Mouse (Mus musculus): ENCODE results near the gene Rpusd4. TPM values are rescaled to one million over a fixed set of nuclear protein-coding genes. Genes with fewer than 3 reads are reported as not detected.

The Rpusd4 gene
- polyA plus RNA-seq, 1 experiment = 0.07 TPM

DNA sequence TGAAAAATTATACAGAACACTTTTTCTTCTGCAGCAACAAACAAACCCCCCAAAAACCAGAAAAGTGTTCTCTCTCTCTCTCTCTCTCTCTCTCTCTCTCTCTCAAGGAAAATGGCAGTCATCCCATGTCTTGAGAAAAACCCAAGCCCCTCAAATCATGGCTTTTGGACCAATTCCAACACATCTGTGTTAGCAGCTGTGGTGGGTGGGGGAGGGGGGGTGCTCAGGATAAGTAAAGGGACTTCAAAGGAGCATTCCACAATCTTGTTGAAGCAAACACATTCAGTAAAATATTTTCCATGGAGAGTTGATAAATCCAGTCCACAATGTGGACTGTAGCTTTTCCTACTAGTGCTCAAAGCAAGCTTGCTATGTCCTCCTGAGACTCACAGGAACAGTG, 18.2 kb upstream of the Rpusd4 start:
- H3K9me3 ChIP-seq (ENCODE audit: control insufficient read depth, low read length) = no peaks in the 10 kb centered on the region
- no peaks in the 10 kb centered on the region for H3K27me3 ChIP-seq (ENCODE audit: control insufficient read depth)
- TF ChIP-seq GATA1 (IDR thresholded peaks at IDR 0.05; ENCODE audit: low read length) (no peak), TAL1 (IDR thresholded peaks at IDR 0.05; ENCODE audit: low read length) (no peak)
- H3K4me1 ChIP-seq (ENCODE audit: control insufficient read depth) = no peaks in the 10 kb centered on the region
- H3K36me3 ChIP-seq (ENCODE audit: control insufficient read depth) = no peaks in the 10 kb centered on the region
- H3K4me3 ChIP-seq (replicated peaks) = no peak overlapping the region

DNA sequence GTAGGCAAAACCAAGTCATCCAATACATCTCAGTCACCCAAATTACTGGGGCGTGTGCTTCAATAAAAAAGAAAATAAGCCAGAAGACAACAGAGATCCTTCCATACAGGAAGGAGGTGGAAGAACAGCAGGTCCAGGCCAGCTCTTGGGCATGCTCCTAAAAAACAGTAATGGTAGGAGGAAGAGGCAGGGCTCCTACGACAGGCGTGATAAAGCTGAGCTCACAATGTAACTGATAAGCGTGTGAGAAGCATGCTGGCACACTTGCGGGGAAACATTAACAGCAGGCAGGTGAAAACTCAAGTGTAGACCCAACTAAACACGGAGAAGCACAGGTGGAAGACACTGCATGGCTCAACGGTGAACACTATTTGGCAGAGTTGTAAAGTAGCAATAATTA, 10.3 kb upstream of the Rpusd4 start:
- Histone ChIP-seq H3K9me3 (ENCODE audit: control insufficient read depth, low read length) (no peaks in the 10 kb centered on the region), H3K27me3 (ENCODE audit: control insufficient read depth) (no peaks in the 10 kb centered on the region), H3K36me3 (ENCODE audit: control insufficient read depth) (no peaks in the 10 kb centered on the region; the same call in 1 of the 2 replicates), H3K4me3 (replicated peaks) (no peak overlapping the region), H3K4me1 (ENCODE audit: control insufficient read depth) (peaks cover 13% of the 10 kb centered on the region)
- TF ChIP-seq TAL1 (IDR thresholded peaks at IDR 0.05; ENCODE audit: low read length) = no peak
- no peak for TF ChIP-seq GATA1 (IDR thresholded peaks at IDR 0.05; ENCODE audit: low read length)

DNA sequence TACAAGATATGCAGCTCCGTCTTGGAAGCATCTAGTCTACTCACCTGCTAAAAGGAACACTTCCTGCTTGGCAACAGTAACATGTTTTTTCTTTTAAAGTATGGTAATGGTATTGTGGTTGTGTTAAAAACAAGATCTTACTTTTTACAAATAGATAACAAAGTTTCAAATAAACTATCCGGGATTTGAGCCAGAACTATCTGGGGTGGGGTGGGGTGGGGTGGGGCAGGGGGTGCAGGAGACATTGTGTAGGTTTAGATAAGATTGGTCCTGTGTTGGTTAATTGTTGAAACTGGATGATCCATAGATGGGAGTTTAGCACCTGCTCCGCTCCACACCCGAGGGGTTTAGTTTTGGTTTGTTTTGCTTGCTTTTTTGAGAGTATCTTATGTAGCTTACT, 5.2 kb upstream of the Rpusd4 start:
- H3K4me3 ChIP-seq (replicated peaks) = no peak overlapping the region

DNA sequence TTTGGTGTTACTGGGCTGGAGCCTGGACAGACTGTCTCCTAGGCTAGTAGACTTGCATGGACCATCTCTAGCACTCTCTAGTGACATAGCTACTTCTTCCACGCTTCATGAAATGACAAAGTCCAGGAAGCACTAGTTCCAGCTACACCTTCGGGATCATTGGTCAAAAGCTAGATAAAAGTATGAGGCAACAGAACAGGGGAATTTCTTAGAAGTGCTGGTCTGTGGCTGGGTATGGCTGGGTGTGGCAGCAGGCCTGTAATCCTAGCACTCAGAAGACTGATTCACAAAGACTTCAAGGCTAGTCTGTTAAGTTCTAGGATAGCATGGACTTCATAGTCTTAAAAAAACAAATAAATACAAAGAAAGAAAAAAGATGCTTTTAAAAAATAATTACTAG, 4.2 kb upstream of the Rpusd4 start:
- TF ChIP-seq GATA1 (IDR thresholded peaks at IDR 0.05; ENCODE audit: low read length) (no peak), TAL1 (IDR thresholded peaks at IDR 0.05; ENCODE audit: low read length) (no peak)
- H3K36me3 ChIP-seq (ENCODE audit: control insufficient read depth) = no peaks in the 10 kb centered on the region
- no peak overlapping the region for H3K4me3 ChIP-seq (replicated peaks)
- H3K9me3 ChIP-seq (ENCODE audit: control insufficient read depth, low read length) = no peaks in the 10 kb centered on the region
- peaks cover 42% of the 10 kb centered on the region for H3K4me1 ChIP-seq (ENCODE audit: control insufficient read depth)
- H3K27me3 ChIP-seq (ENCODE audit: control insufficient read depth) = no peaks in the 10 kb centered on the region

More for the DNA sequence above, 5.2 kb upstream of the Rpusd4 start:
- Histone ChIP-seq H3K36me3 (ENCODE audit: control insufficient read depth) (no peaks in the 10 kb centered on the region; the same call in 1 of the 2 replicates), H3K4me1 (ENCODE audit: control insufficient read depth) (peaks cover 39% of the 10 kb centered on the region), H3K27me3 (ENCODE audit: control insufficient read depth) (no peaks in the 10 kb centered on the region), H3K9me3 (ENCODE audit: control insufficient read depth, low read length) (no peaks in the 10 kb centered on the region)
- TF ChIP-seq TAL1 (IDR thresholded peaks at IDR 0.05; ENCODE audit: low read length) (no peak), GATA1 (IDR thresholded peaks at IDR 0.05; ENCODE audit: low read length) (no peak)

DNA sequence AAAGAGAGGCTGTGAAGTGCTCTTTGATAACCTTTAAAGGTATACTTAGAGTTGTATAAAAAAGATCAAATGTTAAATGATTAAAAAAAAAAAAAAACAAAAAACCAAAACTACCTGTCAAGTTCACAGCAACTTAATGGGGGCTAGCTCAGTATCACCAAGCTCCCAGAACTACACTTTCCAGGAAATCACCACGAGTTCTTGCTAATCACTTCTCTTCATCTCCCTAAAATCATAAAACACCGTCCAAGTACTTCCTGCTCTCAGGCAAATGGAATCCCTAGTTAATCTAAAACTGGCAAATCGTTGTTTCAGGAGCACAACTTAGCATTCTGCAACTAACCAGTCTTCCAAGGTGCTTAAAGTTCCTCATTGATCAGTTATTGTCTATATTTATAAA, 3.2 kb upstream of the Rpusd4 start:
- Histone ChIP-seq H3K4me3 (replicated peaks) (no peak overlapping the region), H3K36me3 (ENCODE audit: control insufficient read depth) (peaks cover 2% of the 10 kb centered on the region; the same call in 1 of the 2 replicates), H3K27me3 (ENCODE audit: control insufficient read depth) (no peaks in the 10 kb centered on the region), H3K4me1 (ENCODE audit: control insufficient read depth) (peaks cover 49% of the 10 kb centered on the region), H3K9me3 (ENCODE audit: control insufficient read depth, low read length) (no peaks in the 10 kb centered on the region)
- TF ChIP-seq TAL1 (IDR thresholded peaks at IDR 0.05; ENCODE audit: low read length) (no peak), GATA1 (IDR thresholded peaks at IDR 0.05; ENCODE audit: low read length) (no peak)

DNA sequence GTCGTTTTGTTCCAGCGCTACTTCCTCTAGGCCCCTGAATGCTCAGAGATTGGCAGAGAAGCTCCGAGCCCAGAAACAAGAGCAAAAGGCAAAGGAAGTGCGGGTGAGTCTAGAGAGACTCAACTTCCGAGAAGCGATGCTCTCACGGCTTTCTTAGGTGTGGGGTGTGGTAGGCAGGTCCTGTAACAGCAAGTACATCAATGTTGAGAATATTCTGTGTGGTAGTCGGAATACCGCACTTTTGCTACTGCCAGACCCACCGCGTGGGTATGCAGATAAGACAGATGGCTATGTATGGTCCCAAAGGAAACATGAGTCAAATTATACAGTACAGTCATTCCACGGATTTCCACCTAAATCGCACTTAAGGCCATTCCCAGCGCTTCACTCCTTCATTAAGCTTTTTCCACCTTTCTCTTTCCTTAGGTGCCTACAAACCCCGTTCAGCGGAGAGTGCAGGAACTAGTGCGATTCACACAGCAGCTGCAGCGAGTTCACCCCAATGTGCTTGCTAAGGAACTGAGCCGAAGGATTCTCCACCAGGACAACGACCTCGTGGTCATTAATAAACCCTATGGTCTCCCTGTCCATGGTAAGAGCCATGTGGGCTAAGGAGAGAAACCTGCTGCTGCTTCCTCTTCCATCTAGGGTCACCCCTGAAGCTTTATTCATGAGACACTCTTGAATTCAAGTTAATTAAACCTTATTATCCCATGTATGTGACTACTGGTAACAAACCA, 481 bp downstream of the Rpusd4 start:
- peak overlapping the region; percentile 92 for H3K4me3 ChIP-seq (replicated peaks)
- TF ChIP-seq GATA1 (IDR thresholded peaks at IDR 0.05; ENCODE audit: low read length) (no peak), TAL1 (IDR thresholded peaks at IDR 0.05; ENCODE audit: low read length) (no peak)
- peaks cover 51% of the 10 kb centered on the region for H3K4me1 ChIP-seq (ENCODE audit: control insufficient read depth)
- H3K27me3 ChIP-seq (ENCODE audit: control insufficient read depth) = no peaks in the 10 kb centered on the region
- H3K36me3 ChIP-seq (ENCODE audit: control insufficient read depth) = peaks cover 26% of the 10 kb centered on the region
- no peaks in the 10 kb centered on the region for H3K9me3 ChIP-seq (ENCODE audit: control insufficient read depth, low read length)

DNA sequence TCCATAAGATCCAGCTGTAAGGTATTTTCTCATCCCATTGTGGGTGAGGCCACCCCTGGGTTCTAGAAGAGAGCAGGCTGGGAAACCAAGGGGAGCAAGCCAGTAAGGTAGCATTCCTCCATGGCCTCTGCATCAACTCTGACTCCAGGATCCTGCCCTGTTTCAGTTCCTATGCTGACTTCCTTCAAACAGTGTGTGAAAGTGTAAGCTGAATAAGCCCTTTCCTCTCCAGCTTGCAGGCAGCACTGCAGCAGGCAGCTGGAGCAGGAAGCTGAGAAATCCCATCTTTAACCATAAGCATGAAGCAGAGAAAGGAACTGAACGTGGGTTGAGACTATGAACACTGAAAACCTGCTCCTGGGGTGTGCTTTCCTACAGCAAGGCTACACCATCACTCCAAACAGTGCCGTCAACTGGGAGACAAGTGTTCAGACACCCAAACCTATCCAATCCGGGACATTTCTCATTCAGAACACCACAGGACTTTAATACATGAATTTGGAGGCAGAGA, 10.2 kb downstream of the Rpusd4 start:
- Histone ChIP-seq H3K36me3 (ENCODE audit: control insufficient read depth) (peaks cover 42% of the 10 kb centered on the region), H3K4me1 (ENCODE audit: control insufficient read depth) (no peaks in the 10 kb centered on the region), H3K4me3 (replicated peaks) (no peak overlapping the region), H3K27me3 (ENCODE audit: control insufficient read depth) (no peaks in the 10 kb centered on the region), H3K9me3 (ENCODE audit: control insufficient read depth, low read length) (no peaks in the 10 kb centered on the region)
- no peak for TF ChIP-seq GATA1 (IDR thresholded peaks at IDR 0.05; ENCODE audit: low read length)
- TF ChIP-seq TAL1 (IDR thresholded peaks at IDR 0.05; ENCODE audit: low read length) = no peak

DNA sequence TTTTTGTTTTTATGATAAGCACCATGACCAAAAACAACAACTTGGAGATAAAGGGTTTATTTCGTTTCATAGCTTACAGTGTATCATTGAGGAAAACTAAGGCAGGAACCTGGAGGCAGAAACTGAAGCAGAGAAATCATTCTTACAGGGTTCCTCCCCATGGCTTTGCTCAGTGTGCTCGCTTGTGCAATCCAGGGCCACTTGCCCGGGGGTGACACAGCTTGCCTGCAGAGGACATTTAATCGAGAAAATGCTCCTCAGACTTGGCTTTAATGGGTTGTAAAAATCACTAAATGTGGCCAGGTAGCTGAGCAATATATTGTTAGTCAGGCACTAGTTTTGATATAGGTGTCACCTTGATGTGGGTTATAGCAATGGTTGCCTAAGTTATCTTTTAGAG, 10.8 kb downstream of the Rpusd4 start:
- Histone ChIP-seq H3K4me1 (ENCODE audit: control insufficient read depth) (no peaks in the 10 kb centered on the region), H3K27me3 (ENCODE audit: control insufficient read depth) (no peaks in the 10 kb centered on the region), H3K4me3 (replicated peaks) (no peak overlapping the region), H3K36me3 (ENCODE audit: control insufficient read depth) (peaks cover 36% of the 10 kb centered on the region), H3K9me3 (ENCODE audit: control insufficient read depth, low read length) (no peaks in the 10 kb centered on the region)
- no peak for TF ChIP-seq GATA1 (IDR thresholded peaks at IDR 0.05; ENCODE audit: low read length)
- no peak for TF ChIP-seq TAL1 (IDR thresholded peaks at IDR 0.05; ENCODE audit: low read length)

DNA sequence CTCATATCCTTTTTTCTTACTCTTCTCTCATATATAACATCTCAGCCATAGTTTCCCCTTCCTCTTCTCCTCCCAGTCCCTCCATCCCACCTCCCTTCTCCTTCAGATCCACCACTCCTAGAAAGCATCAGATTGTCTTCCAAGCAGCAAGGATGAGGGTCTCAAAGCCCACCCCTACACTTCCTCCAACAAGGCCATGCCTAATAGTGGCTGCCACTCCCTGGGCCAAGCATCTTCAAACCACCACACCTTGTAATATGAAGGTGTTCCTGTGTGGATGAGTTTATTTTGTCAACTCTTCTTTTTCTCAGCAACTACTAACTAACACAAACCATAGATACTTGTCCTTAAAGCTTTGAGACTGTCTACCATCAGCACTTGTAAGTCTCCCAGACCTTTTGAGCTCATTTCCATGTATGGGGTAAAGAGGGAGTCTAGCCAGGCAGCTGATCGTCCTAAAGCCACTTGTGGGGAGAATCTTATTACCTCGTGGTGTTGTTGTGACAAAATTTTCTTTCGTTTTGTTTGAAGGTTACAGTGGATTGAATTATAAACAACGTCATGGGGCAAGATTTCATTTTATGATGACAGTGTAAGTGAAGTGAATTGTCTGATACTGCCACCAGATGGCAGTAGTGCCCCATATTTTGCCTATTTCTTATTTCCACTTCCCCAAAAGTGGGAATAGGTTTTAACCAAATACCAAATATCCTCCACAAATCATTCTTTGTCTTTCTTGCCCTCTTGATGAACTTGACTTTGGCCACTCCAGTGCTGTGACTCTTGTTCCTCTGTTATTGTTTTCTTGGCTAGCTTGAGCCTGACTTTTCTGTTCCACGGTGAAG, 14.6 kb downstream of the Rpusd4 start:
- no peak overlapping the region for H3K4me3 ChIP-seq (replicated peaks)
- H3K9me3 ChIP-seq (ENCODE audit: control insufficient read depth, low read length) = no peaks in the 10 kb centered on the region
- H3K27me3 ChIP-seq (ENCODE audit: control insufficient read depth) = no peaks in the 10 kb centered on the region
- peaks cover 9% of the 10 kb centered on the region for H3K36me3 ChIP-seq (ENCODE audit: control insufficient read depth)
- TF ChIP-seq GATA1 (IDR thresholded peaks at IDR 0.05; ENCODE audit: low read length) (no peak), TAL1 (IDR thresholded peaks at IDR 0.05; ENCODE audit: low read length) (no peak)
- H3K4me1 ChIP-seq (ENCODE audit: control insufficient read depth) = no peaks in the 10 kb centered on the region
